Mouse (Mus musculus) heart, adult 9 months (tissue): ENCODE results near the gene Cyth2.

ENCODE experiments used
- DNase-seq, 2 experiments: peaks; one replicate each; pipeline ENCODE4 v3.0.0; 2022; ENCODE audit warnings: low spot score in 2 of 2

The Cyth2 gene

DNA sequence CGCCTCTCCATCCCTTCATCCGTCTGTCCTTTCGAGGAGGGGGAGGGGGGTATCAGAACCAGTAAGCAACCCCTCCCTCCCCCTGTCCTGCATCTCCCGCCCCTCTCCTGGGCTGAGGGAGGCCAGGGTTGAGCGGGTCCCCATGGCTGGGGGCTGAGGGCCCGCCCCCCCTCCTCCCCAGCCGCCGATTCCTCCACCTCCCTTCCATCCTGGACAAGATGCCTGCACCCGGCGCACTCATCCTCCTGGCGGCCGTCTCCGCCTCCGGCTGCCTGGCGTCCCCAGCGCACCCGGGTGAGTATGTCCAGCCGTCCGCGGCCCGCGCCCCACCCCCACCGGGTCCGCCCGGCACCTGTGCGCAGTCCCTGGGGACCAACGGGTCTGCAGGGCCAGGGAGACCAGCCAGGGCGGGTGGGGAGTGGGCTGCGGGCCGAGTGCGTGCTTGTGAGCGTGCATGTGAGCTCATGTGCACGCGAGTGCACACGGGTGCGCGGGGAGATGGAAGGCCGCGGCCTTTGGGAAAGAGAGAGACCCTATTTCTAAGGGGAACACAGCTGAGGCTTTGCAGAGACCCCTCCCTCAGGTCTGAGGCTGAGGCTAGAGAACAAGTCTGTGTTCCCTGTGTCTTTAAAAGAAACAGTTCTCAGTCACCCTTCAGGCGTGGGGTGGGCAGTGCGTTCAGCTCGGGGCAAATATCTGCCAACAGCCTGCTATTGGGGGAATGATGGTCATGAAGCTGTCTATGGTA, 28.8 kb downstream of the Cyth2 start:
- DNase-seq: no peak

DNA sequence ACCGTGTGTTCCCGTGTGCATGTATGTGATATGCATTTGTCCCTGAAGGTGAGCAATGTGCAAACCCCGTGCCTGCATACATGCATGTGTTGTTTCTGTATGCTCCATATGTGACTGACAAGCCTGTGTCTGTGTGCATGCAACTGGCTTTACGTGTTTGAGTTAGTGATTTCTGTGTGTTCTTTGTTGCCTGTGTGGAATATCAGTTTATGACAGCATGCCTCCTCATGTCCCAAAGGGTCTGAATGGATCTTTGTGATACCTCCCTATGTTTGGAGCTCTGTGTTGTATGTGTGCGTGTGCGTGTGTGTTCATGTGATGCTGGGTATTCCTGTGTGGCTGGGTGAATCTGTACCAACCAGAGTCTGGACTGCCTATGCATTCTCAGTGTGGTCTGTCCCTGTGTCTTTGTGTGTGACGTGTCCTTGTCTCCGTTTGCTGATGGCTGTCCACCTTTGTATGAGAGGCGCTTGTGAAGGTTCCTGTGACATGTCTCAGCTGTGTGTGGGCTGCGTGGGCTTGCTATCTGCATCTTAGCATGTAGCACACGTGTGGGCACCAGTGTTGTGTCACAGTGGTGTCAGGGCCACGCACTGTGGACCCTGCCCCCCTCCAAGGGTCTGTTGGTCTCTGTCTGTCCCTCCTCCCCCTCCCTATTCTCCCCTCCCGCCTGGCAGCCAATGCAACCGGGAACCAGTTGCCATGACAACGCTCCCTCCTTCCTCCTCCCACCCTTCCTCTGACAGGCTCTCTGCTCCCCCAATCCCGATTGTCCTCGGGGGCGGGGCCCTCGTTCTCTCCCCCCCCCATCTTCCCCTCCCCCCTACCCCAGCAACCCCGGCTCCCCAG, 29.6 kb downstream of the Cyth2 start, which contains the start of gene Sult2b1:
TSS of gene Sult2b1 (minus strand) at position 146 of the 849 bp plus-strand sequence.
- no peak for DNase-seq

DNA sequence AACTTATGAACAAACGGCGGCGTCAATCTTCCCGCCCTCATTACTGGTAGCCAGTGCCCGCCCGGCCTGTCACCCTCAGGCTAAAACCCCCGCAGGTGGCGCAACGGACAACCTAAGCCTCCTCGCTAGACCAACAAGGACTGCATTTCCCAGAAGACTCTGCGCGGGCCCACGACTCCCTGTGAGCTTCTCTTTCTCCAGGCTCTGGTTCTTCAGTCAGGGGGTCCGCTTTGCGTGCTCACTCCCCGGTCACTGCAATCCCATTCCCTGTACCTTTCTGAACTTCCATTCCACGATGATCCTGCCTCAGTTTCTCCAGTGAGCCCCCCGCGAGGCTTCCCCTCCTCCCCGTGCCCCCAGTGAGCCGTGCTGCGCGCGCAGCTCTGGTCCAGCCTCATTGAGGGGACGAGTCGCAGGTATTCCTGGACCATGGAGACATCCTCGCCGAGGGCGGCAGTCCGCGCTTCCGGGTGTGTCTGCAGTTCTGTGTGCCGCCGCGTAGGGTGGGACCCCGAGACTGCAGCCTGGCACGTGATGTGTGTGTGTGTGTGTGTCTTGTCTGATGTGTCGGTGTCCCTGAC, 30.8 kb downstream of the Cyth2 start, which contains the start of gene Lmtk3:
TSS of gene Lmtk3 (plus strand) at position 228 of the 581 bp plus-strand sequence.
- no peak for DNase-seq

GRCm38 (mm10) chr7:45782271-45782670, 32.1 kb downstream of the Cyth2 start:
- DNase-seq: no peak

- no peak for DNase-seq
Measured at GRCm38 (mm10) chr7:45779081-45779641, 35.2 kb downstream of the Cyth2 start.

DNA sequence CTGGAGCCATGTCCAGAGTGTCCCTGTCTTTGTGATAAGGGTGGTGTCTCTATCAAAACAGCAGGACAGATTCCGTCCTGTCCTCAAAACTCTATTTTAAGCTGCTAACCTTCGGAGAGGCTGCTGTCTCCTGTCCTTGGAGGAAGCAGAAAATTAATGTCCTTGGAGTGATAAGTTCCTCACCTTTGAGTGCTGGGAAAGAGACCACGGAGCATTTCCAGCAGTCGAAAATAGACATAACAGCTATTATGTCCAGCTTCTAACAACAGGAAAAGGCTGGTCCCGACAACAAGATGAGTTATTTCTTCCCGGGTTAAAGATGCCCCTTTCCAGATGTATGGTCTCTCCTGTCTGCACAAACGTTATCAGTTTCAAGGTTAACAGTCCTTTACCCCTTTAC, 39.1 kb downstream of the Cyth2 start:
- DNase-seq: no peak

DNA sequence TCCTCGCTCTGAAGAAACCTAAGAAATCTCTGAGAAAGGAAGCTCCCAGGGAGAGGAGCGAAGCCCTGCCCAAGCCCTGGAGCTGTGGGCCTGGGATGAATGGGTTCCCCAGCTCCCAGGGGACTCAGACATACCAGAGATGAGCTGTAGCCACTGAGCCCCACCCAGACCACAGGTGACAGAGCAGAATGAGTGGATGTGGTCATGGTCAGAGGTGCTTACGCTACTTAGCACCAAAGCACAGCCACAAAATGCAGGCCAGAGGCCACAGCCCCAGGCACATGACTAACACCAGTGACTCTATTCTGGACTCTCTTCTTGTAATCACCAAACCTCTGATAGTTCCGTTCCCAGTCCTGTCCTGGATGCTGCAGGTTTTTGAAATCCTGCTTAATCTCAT, 43.3 kb downstream of the Cyth2 start:
- no peak for DNase-seq

- DNase-seq: no peak
Measured at GRCm38 (mm10) chr7:45770427-45771082, 43.8 kb downstream of the Cyth2 start.

- no peak for DNase-seq
Measured at GRCm38 (mm10) chr7:45767500-45767899, 46.9 kb downstream of the Cyth2 start.

DNA sequence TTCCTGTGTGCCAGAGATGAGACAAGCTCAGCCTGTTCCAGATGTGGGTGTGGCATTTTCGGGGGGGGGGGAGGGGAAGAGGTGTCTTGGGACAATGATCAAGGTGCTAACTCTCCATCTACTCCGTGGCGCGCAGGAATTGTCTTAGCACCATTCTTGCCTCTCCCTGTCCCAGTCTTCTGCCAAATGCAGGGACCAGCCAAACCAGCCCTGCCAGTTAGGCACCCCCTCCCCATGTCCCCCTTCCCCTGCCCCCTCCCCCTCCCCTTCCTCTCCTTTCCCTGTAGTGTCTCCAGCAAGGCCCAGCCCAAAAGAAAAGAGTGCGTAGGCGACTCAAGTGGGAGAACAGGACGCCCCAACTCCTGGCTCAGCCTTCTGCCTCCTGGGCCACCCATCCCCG, 47.6 kb downstream of the Cyth2 start:
- no peak for DNase-seq

GRCm38 (mm10) chr7:45765995-45766394, 48.4 kb downstream of the Cyth2 start:
- DNase-seq: no peak

DNA sequence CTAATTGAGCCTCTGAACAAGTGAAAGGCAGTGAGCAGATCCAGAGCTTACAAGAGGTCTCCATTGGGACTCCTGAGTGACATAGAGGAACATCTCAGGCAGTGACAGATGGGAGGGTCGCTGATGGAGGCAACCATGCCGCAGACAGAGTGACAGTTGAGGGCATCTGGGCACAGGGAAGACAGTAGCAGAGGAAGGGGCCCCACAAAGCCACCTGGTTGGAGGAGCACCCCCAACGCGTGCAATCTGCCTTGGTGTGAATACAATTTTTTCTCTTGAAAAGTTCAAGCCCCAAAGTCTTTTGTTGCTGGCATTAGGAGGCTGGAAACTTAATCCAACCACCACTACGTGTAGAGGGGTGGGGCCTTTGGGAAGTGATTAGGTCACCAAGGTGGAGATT, 54.2 kb downstream of the Cyth2 start:
- DNase-seq: no peak

GRCm38 (mm10) chr7:45759400-45759799, 55.0 kb downstream of the Cyth2 start:
- DNase-seq: no peak
